Mouse (Mus musculus): ENCODE measurements around the gene Kcnip1. TPM values are rescaled to one million over a fixed set of nuclear protein-coding genes. Genes with fewer than 3 reads are reported as not detected.

The Kcnip1 gene
- polyA plus RNA-seq, 1 experiment from 2014 or later = 2.5 TPM

DNA sequence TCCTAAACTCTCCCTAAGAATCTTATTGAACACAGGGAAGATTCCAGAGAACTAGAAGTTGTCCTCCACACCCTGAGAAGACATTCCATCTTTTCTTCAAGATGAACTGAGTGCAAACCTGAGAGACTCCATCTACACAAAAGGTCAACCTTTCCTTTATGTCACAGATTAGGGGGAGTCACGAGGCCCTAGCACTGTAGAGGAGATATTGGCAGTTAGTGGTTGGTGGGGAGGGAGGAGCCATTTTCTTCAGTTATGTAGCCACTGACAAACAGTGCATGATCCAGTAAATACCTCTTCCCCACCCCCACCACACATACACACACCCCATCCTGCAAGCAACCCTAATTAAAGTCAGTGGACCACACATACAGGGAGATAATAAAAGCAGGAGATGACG, 74.5 kb downstream of the Kcnip1 start:
- no peaks in the 10 kb centered on the region for H3K9me3 ChIP-seq (ENCODE audit: control insufficient read depth)
- WGBS = 51% methylated on average over 2 of the region's 2 CpGs
- H3K27me3 ChIP-seq (replicated peaks; ENCODE audit: control insufficient read depth, insufficient read depth, low read length) = no peaks in the 10 kb centered on the region
- H3K9ac ChIP-seq (ENCODE audit: low read depth, low read length) = no peak overlapping the region
- H3K4me2 ChIP-seq (replicated peaks; ENCODE audit: low read depth) = no peak overlapping the region
- H3K4me1 ChIP-seq (replicated peaks; ENCODE audit: control insufficient read depth, insufficient read depth, low read length) = no peaks in the 10 kb centered on the region
- H3K36me3 ChIP-seq (ENCODE audit: control insufficient read depth, insufficient read depth) = no peaks in the 10 kb centered on the region
- TF ChIP-seq CTCF (IDR thresholded peaks at IDR 0.05; ENCODE audit: low read depth) = no peak
- no peak overlapping the region for H3K27ac ChIP-seq (ENCODE audit: low read depth, low read length)
- ATAC-seq = no peak
- H3K4me3 ChIP-seq (ENCODE audit: low read depth, low read length) = no peak overlapping the region

DNA sequence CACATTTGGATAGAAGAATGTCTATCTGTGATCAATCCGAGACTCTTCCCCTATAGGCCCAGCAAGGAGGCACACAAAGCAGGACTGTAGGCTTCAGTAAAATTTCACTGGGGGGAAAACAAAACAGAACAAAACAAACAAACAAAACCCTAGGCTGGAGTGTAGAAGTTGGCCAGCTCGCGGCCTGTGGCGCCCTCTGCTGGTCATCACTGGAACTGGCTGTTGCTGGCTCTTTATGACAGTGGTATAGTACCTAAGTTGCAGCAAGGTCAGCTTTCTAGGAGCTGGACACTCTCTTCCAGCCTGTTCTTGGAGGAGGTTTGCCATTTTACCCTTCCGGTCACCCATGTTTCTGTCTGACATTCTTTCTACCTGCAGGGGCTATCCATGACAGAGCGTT, 75.4 kb downstream of the Kcnip1 start:
- Histone ChIP-seq H3K4me3 (ENCODE audit: low read depth, low read length) (no peak overlapping the region), H3K9ac (ENCODE audit: low read depth, low read length) (no peak overlapping the region), H3K27ac (ENCODE audit: low read depth, low read length) (no peak overlapping the region), H3K36me3 (ENCODE audit: control insufficient read depth, insufficient read depth) (no peaks in the 10 kb centered on the region), H3K27me3 (replicated peaks; ENCODE audit: control insufficient read depth, insufficient read depth, low read length) (no peaks in the 10 kb centered on the region), H3K4me2 (replicated peaks; ENCODE audit: low read depth) (no peak overlapping the region), H3K9me3 (ENCODE audit: control insufficient read depth) (no peaks in the 10 kb centered on the region), H3K4me1 (replicated peaks; ENCODE audit: control insufficient read depth, insufficient read depth, low read length) (no peaks in the 10 kb centered on the region)
- WGBS = 23% methylated on average over 6 of the region's 6 CpGs
- TF ChIP-seq CTCF (IDR thresholded peaks at IDR 0.05; ENCODE audit: low read depth) = peak; percentile 95
- 0 out of 2 replicates have a peak, but pooled peaks have one; percentile 33 for ATAC-seq

DNA sequence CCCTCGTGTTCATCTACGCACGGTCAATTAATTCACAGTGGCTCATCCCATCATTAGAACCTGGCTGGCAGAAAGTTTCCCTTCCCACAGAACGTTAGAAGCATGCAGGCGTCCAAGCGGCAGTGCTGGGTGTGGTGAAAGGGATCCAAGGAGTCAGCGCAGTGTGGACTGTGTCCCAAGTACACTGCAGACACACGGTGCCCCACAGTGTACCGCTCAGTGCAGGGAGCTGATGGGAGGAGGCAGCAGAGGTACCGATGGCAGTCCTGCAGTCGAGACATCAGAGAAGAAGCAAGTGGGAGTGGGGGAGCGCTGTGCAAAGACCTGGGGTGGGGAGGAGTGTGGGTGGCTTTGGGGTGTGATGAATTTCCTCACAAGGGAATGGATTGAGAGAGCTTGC, 78.7 kb downstream of the Kcnip1 start:
- 78% methylated on average over 12 of the region's 12 CpGs for WGBS
- ATAC-seq = no peak
- no peak overlapping the region for H3K4me2 ChIP-seq (replicated peaks; ENCODE audit: low read depth)
- no peaks in the 10 kb centered on the region for H3K4me1 ChIP-seq (replicated peaks; ENCODE audit: control insufficient read depth, insufficient read depth, low read length)
- H3K9me3 ChIP-seq (ENCODE audit: control insufficient read depth) = no peaks in the 10 kb centered on the region
- H3K36me3 ChIP-seq (ENCODE audit: control insufficient read depth, insufficient read depth) = no peaks in the 10 kb centered on the region
- no peak overlapping the region for H3K9ac ChIP-seq (ENCODE audit: low read depth, low read length)
- H3K27me3 ChIP-seq (replicated peaks; ENCODE audit: control insufficient read depth, insufficient read depth, low read length) = no peaks in the 10 kb centered on the region
- no peak overlapping the region for H3K4me3 ChIP-seq (ENCODE audit: low read depth, low read length)
- TF ChIP-seq CTCF (IDR thresholded peaks at IDR 0.05; ENCODE audit: low read depth) = no peak
- no peak overlapping the region for H3K27ac ChIP-seq (ENCODE audit: low read depth, low read length)

DNA sequence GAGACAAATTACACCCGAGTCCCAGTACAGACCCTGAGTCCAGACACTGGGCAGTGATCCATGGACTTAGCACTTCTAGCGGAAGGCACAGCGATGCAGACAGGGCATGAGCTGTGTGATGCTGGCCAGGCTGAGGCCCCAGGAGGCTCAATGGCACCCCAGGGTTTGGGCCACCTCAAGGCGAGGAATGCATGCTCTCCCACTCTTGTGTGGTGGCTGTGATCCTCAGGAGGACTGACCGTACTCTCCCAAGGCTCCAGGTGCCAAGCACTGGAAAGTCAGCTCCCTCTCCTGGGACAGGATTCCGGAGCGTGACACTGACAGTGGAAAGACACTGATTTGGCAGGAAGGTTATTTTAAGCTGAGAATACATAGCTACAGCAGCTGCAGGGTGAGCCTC, 79.9 kb downstream of the Kcnip1 start:
- no peak for TF ChIP-seq CTCF (IDR thresholded peaks at IDR 0.05; ENCODE audit: low read depth)
- H3K9me3 ChIP-seq (ENCODE audit: control insufficient read depth) = no peaks in the 10 kb centered on the region
- no peaks in the 10 kb centered on the region for H3K4me1 ChIP-seq (replicated peaks; ENCODE audit: control insufficient read depth, insufficient read depth, low read length)
- no peak overlapping the region for H3K9ac ChIP-seq (ENCODE audit: low read depth, low read length)
- ATAC-seq = no peak
- 80% methylated on average over 7 of the region's 7 CpGs for WGBS
- H3K27me3 ChIP-seq (replicated peaks; ENCODE audit: control insufficient read depth, insufficient read depth, low read length) = no peaks in the 10 kb centered on the region
- no peak overlapping the region for H3K4me3 ChIP-seq (ENCODE audit: low read depth, low read length)
- H3K4me2 ChIP-seq (replicated peaks; ENCODE audit: low read depth) = no peak overlapping the region
- H3K36me3 ChIP-seq (ENCODE audit: control insufficient read depth, insufficient read depth) = no peaks in the 10 kb centered on the region
- H3K27ac ChIP-seq (ENCODE audit: low read depth, low read length) = no peak overlapping the region

DNA sequence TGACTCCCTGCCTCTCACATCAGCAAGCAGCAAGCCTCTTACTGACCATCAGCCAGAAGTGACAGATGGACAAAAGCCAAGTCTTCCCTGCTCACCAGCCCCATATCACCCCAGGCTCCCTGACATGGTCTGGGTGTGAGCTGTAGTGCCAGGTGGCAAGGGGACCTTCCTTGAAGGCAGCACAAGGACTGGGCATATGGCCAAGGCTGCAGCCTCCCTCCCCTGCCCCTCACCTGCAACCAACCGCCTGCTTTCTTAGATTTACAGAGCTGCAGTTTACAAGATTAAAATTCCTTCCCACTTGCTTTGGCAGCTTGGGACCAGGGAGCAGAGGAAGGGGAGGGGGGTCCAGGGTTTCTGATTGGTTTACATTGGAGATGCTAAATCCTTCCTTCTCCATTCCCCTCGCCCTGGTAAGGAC, 80.8 kb downstream of the Kcnip1 start:
- Histone ChIP-seq H3K4me2 (replicated peaks; ENCODE audit: low read depth) (no peak overlapping the region), H3K27me3 (replicated peaks; ENCODE audit: control insufficient read depth, insufficient read depth, low read length) (no peaks in the 10 kb centered on the region), H3K9ac (ENCODE audit: low read depth, low read length) (no peak overlapping the region), H3K4me1 (replicated peaks; ENCODE audit: control insufficient read depth, insufficient read depth, low read length) (no peaks in the 10 kb centered on the region), H3K4me3 (ENCODE audit: low read depth, low read length) (no peak overlapping the region), H3K9me3 (ENCODE audit: control insufficient read depth) (no peaks in the 10 kb centered on the region), H3K36me3 (ENCODE audit: control insufficient read depth, insufficient read depth) (no peaks in the 10 kb centered on the region), H3K27ac (ENCODE audit: low read depth, low read length) (no peak overlapping the region)
- 31% methylated on average over 2 of the region's 2 CpGs for WGBS
- TF ChIP-seq CTCF (IDR thresholded peaks at IDR 0.05; ENCODE audit: low read depth) = no peak
- ATAC-seq = no peak

DNA sequence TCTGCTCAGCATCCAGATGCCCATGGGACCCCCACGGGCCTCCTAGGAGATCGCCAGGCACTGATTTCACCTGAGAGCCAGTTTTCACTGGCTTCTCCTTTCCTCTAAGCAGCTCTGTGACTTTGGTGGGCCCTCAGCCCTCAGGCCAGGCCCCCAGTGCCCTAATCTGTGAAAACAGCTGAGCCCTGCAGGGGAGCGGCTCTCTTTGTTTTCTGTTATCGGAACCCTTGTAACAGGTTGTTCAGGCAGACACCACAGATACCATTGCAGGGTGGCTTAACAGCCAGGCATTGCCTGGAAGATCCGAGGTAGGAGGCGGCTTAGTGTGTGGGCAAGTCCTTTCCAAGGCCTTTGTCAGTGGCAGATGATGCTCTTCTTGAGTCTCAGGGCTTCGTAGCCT, 82.0 kb downstream of the Kcnip1 start:
- 52% methylated on average over 7 of the region's 7 CpGs for WGBS
- H3K4me1 ChIP-seq (replicated peaks; ENCODE audit: control insufficient read depth, insufficient read depth, low read length) = no peaks in the 10 kb centered on the region
- TF ChIP-seq CTCF (IDR thresholded peaks at IDR 0.05; ENCODE audit: low read depth) = no peak
- H3K36me3 ChIP-seq (ENCODE audit: control insufficient read depth, insufficient read depth) = no peaks in the 10 kb centered on the region
- H3K4me2 ChIP-seq (replicated peaks; ENCODE audit: low read depth) = no peak overlapping the region
- no peak overlapping the region for H3K27ac ChIP-seq (ENCODE audit: low read depth, low read length)
- no peaks in the 10 kb centered on the region for H3K27me3 ChIP-seq (replicated peaks; ENCODE audit: control insufficient read depth, insufficient read depth, low read length)
- H3K9me3 ChIP-seq (ENCODE audit: control insufficient read depth) = no peaks in the 10 kb centered on the region
- ATAC-seq = no peak
- no peak overlapping the region for H3K4me3 ChIP-seq (ENCODE audit: low read depth, low read length)
- H3K9ac ChIP-seq (ENCODE audit: low read depth, low read length) = no peak overlapping the region
